Mouse (Mus musculus) adrenal gland, postnatal 4 days (tissue): ENCODE data around the gene Pde12. TPM values are rescaled to one million over a fixed set of nuclear protein-coding genes. Genes with fewer than 3 reads are reported as not detected.
A peak's percentile ranks its signal among the peaks of the same experiment; 100 is the strongest.
"Not testable (repeated sequence)": the region's sequence is repeated elsewhere in the genome, so short reads cannot be mapped to it uniquely, and the experiment has no call there.

Source experiments
- DNase-seq, 2 experiments: peaks; one replicate each; pipeline ENCODE4 v3.0.0; 2021 to 2022; ENCODE audit warnings: low spot score in 2 of 2, mixed read lengths in 2 of 2
- long read RNA-seq, 2 experiments: library from polyadenylated mRNA; stranded (forward); transcript quantifications; one replicate each; pipeline ENCODE4 v2.0.0; 2021
- total RNA-seq, 2 experiments: library from RNA; stranded (reverse); gene quantifications; 2 replicates each; pipeline ENCODE4 v1.2.3; 2021

Gene Pde12
- 1 to 10 TPM; 8.9 to 9.9 TPM for total RNA-seq
- long read RNA-seq, experiment 1, full-length matches to known transcripts, result 22 of 24 reads
- long read RNA-seq, experiment 1, partial matches to known transcripts, result 0 of 24 reads
- long read RNA-seq, experiment 1, other reads (novel, unspliced or antisense), result 2 of 24 reads
- long read RNA-seq, experiment 2, full-length matches to known transcripts, result 45 of 51 reads
- long read RNA-seq, experiment 2, partial matches to known transcripts, result 0 of 51 reads
- long read RNA-seq, experiment 2, other reads (novel, unspliced or antisense), result 6 of 51 reads

GRCm38 (mm10) chr14:26669292-26670073 is at the start of gene Pde12:
TSS of gene Pde12 (minus strand) at chr14:26669883.
- peak; percentile 61 to 75 for DNase-seq

DNA sequence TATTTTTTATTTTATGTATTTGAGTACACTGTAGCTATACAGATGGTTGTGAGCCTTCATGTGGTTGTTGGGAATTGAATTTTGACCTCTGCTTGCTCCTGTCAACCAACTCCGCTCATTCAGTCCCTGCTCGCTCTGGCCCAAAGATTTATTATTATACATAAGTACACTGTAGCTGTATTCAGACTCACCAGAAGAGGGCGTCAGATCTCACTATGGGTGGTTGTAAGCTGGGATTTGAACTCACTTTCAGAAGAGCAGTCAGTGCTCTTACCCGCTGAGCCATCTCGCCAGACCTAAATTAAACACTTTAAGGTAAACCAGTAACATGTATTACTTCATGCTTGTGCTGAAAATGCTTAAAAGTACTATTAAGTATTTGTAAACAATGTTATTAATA is 35.6 kb upstream of the Pde12 start:
- not testable (repeated sequence) for DNase-seq

- DNase-seq, result no peak
These were observed 28.2 kb upstream of the Pde12 start for GRCm38 (mm10) chr14:26697912-26698311.

DNA sequence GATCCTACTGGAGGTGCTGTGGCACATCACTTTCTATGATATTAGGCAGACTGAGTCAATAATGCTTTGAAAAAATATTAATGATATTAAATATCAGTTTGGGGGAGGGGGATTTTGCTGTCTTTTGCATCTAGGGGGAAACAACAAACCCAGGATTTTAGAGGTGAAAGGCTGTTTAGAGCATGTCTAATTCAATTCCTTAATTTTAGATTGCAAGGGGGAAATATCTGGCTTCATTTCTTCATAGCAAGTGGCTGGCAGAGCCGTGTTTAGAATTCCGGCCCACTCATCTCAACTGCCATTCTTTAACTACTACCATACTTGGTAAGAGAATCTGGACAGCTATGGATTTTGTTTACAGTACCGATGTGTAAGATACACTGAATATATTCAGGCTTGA is 23.3 kb upstream of the Pde12 start, which contains the start of gene Dnah12:
TSS of gene Dnah12 (plus strand) at position 301 of the 400 bp plus-strand sequence.
- no peak for DNase-seq

DNA sequence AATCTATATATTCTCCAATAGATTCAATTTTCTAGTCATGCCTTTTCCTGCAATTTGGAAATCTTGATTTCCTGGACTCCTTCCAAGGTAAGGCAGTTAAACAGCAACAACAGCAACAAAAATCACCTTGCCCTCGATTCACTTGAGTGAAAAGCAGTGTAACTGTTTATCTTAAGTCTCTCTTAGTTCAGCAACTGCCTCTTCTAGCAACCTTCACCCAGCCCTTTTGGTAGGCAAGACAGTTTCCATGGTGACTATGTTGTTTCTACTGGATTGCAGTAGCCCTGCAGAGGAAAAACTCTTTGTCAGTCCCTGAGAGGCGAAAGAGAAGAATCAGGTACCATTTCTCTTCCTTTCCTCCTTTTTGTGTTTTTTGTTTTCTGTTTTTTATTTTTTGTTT is 21.7 kb upstream of the Pde12 start:
- no peak for DNase-seq

GRCm38 (mm10) chr14:26690727-26691126 is 21.0 kb upstream of the Pde12 start:
- no peak for DNase-seq

GRCm38 (mm10) chr14:26675791-26676190 is 6.1 kb upstream of the Pde12 start:
- DNase-seq, result no peak

DNA sequence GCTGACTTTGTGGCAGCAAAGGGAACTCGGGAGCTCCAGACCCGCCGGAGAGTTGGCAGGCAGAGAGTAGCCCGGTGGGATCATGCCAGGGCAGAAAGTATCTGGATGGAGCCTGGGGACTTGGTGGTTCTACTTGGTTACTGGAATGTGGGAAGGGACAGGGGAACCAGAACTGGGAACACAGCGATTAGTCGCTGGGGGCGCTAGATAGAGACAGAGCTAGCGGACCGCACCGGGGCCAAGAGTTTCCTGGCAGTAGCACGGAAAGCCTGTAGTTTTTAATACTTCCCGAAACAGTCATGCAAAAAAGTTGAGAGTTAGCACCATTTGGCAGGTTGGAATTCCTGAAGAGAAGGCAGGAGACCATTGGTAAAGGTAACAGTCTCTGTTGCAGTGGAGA is 5.7 kb upstream of the Pde12 start:
- DNase-seq, result no peak

- DNase-seq, result not testable (repeated sequence)
These were observed 4.9 kb upstream of the Pde12 start for GRCm38 (mm10) chr14:26674476-26675169.

- DNase-seq, result not testable (repeated sequence)
These were observed 2.4 kb upstream of the Pde12 start for GRCm38 (mm10) chr14:26671870-26672615.

GRCm38 (mm10) chr14:26670964-26671363 is 1.3 kb upstream of the Pde12 start:
- DNase-seq, result no peak

GRCm38 (mm10) chr14:26668371-26669291 is 1.1 kb downstream of the Pde12 start:
- peak; percentile 7 to 8 for DNase-seq

DNA sequence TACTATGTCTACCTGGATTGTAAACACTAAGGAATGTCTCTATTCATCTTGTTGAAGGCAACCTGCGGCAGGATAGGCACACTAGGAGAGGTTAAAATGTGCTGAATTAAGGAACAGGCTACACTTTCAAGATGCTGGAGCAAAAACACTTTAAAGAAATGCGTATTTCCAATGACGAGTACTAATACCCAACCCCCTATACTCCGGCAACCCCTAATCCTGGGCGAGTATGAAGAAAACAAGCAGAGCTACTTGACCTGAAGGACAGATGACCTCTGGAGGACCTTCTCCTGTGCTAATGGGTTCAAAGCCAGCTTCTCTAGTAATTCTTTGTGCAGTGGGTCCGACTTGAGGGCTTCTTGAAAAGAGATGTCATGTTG is 1.7 kb downstream of the Pde12 start:
- no peak for DNase-seq

DNA sequence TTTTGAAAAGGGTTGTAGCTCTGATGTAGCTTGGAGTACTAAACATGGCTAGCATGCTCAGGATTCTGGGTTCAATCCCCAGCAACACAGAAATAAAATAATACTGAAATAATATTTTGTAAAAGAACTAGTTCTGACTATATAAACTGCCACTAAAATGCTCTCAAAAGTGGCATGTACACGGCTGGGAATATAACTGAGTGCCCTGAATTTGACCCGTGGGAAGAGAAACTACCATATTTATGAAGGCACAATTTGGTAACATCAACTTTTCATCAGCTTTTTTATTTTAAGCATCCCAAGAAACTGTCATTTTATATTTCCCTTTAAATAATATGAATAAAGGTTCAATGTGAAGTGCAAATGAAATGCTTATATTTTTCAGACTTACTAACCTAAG is 5.8 kb downstream of the Pde12 start:
- no peak for DNase-seq

- no peak for DNase-seq
These were observed 7.2 kb downstream of the Pde12 start for GRCm38 (mm10) chr14:26662488-26662887.

DNA sequence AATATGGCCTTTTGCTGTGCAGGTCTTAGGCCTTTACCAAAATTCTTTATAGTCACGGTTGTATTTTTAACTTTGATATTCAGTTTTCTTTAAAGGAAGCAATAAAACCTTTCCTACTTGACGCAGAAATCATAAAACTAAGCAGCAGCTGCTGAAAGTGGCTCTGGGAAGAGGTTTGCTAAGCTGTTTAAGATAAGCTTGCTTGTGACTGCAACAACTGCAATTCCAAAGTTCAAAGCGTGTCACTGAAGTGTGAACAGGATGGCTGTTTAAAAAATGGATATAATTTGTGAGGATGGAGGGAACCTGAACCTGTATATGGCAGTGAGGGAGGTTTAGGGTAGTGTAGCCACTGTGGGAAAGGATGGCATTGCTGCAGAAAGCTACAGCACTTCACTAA is 7.7 kb downstream of the Pde12 start:
- no peak for DNase-seq

DNA sequence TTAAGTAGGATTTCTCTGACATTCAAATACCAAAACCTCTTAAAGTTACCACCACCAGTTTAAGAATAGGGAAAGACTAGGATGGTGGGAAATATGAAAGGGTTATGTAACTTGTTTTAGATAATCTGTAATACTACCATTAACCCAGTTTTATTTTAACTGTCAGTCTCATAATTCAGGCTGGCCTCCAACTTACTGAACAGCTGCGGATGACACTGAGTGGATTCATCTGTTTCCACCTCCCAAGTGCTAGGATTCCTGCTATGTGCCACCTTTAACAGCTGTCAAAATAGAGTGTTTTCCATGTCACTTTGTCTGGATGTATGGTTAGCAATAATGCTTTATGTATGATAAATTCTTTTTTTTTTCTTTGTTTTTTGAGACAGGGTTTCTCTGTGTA is 9.4 kb downstream of the Pde12 start:
- DNase-seq, result no peak

DNA sequence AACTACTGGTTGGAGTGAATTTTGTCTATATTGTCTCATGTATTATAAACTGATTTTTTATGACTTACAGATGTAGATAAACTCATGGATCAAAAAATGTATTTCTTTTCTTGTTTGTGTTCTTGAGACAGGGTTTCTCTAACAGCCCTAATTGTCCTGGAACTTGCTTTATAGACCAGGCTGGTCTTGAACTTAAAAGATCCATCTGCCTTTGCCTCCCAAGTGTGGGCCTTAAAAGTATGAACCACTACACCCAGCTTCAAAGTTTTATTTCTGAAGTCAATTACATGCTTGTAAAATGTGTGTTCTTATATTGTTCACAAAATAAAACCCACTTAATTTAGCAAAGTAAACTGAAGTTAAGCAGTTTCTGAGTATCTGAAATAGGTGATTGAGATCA is 11.5 kb downstream of the Pde12 start:
- no peak for DNase-seq

DNA sequence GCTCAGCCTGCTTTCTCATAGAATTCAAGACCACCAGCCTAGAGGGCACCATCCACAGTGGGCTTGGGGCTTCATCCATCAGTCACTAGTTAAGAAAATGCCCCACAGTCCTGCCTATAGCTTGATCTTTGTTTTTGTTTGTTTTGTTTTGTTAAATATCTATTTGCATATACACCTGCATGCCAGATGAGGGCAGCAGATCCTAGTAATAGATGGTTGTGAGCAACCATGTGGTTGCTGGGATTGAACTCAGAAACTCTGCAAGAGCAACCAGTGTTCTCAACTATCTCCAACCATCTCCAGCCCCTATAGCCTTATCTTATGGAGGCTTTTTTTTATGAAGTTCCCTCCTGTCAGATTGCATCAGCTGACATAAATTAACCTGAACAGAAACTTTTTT is 17.8 kb downstream of the Pde12 start:
- no peak for DNase-seq

- no peak for DNase-seq
These were observed 21.9 kb downstream of the Pde12 start for GRCm38 (mm10) chr14:26647811-26648210.
